Mouse (Mus musculus) embryonic facial prominence, embryonic 15.5 days (tissue): ENCODE data around the gene Lyst. TPM values are rescaled to one million over a fixed set of nuclear protein-coding genes. Genes with fewer than 3 reads are reported as not detected.
A peak's percentile ranks its signal among the peaks of the same experiment; 100 is the strongest.

ENCODE experiments used
- ATAC-seq: fragments of 200-750 bp; cut with Nextera tagmentation; 2 replicates; pipeline ENCODE4 v1.8.0; 2017; ENCODE audit warnings: low read depth, moderate TSS enrichment; ENCODE audit not compliant: insufficient number of reproducible peaks, low FRiP score, low TSS enrichment
- H3K27ac ChIP-seq: fragments of 300-500 bp; sonication (generic); replicated peaks from 2 replicates; pipeline ENCODE4 v1.5.1; 2015; ENCODE audit warnings: mild to moderate bottlenecking, inconsistent platforms
- H3K27me3 ChIP-seq: fragments of 300-500 bp; sonication (generic); 2 replicates; pipeline ENCODE4 v1.6.1; 2015; ENCODE audit warnings: inconsistent platforms
- H3K36me3 ChIP-seq: fragments of 300-500 bp; sonication (generic); 2 replicates; pipeline ENCODE4 v1.6.1; 2015; ENCODE audit warnings: mild to moderate bottlenecking, inconsistent platforms
- H3K4me1 ChIP-seq: fragments of 300-500 bp; sonication (generic); 2 replicates; pipeline ENCODE4 v1.6.1; 2015; ENCODE audit warnings: inconsistent platforms
- H3K4me2 ChIP-seq: fragments of 300-500 bp; sonication (generic); replicated peaks from 2 replicates; pipeline ENCODE4 v1.6.1; 2015; ENCODE audit warnings: mild to moderate bottlenecking, inconsistent platforms
- H3K4me3 ChIP-seq: fragments of 300-500 bp; sonication (generic); replicated peaks from 2 replicates; pipeline ENCODE4 v1.5.1; 2015; ENCODE audit warnings: mild to moderate bottlenecking, inconsistent platforms
- H3K9ac ChIP-seq: fragments of 300-500 bp; sonication (generic); 2 replicates; pipeline ENCODE4 v1.6.1; 2015; ENCODE audit warnings: inconsistent platforms
- H3K9me3 ChIP-seq: fragments of 300-500 bp; sonication (generic); replicated peaks from 2 replicates; pipeline ENCODE4 v1.6.1; 2016; ENCODE audit warnings: inconsistent platforms
- WGBS: fragments of 180-500 bp; shearing (Covaris S2); methylation state at CpG from one replicate; pipeline ENCODE4 v1.1.7; 2015; 5-methylcytosine and 5-hydroxymethylcytosine counted together
- polyA plus RNA-seq: library from polyadenylated mRNA; unstranded; fragments of >200 nt; fragmentation: Nextera tagmentation; extraction: Ambion mirVana; gene quantifications from 2 replicates; pipeline ENCODE4 v1.2.1, GENCODE M21; 2015

The Lyst gene
- polyA plus RNA-seq, 1 experiment from 2014 or later, result 3.6 TPM

GRCm38 (mm10) chr13:13808337-13809132, 218.3 kb downstream of the Lyst start:
- H3K36me3 ChIP-seq, result no peaks in the 10 kb centered on the region
- 0 out of 2 replicates have a peak, but pooled peaks have one; percentile 29 for ATAC-seq
- no peak overlapping the region for H3K4me3 ChIP-seq
- WGBS, result 31% methylated on average over 11 of the region's 11 CpGs
- no peak overlapping the region for H3K4me2 ChIP-seq
- H3K9me3 ChIP-seq, result no peaks in the 10 kb centered on the region
- H3K27ac ChIP-seq, result no peak overlapping the region
- H3K4me1 ChIP-seq, result peaks cover 6% of the 10 kb centered on the region; the same call in 1 of the 2 replicates
- no peak overlapping the region for H3K9ac ChIP-seq
- H3K27me3 ChIP-seq, result no peaks in the 10 kb centered on the region

- no peak for ATAC-seq
- H3K36me3 ChIP-seq, result no peaks in the 10 kb centered on the region
- 81% methylated on average over 7 of the region's 7 CpGs for WGBS
- no peaks in the 10 kb centered on the region for H3K9me3 ChIP-seq
- H3K27me3 ChIP-seq, result no peaks in the 10 kb centered on the region
- H3K27ac ChIP-seq, result no peak overlapping the region
- H3K4me1 ChIP-seq, result peaks cover 6% of the 10 kb centered on the region; the same call in 1 of the 2 replicates
- H3K4me2 ChIP-seq, result no peak overlapping the region
- no peak overlapping the region for H3K9ac ChIP-seq
- H3K4me3 ChIP-seq, result no peak overlapping the region
Observed at GRCm38 (mm10) chr13:13810885-13811284, 220.7 kb downstream of the Lyst start.

- WGBS, result 86% methylated on average over 3 of the region's 3 CpGs
- Histone ChIP-seq H3K4me3 (no peak overlapping the region), H3K27ac (no peak overlapping the region), H3K36me3 (no peaks in the 10 kb centered on the region), H3K4me1 (no peaks in the 10 kb centered on the region), H3K9ac (no peak overlapping the region), H3K27me3 (no peaks in the 10 kb centered on the region), H3K4me2 (no peak overlapping the region), H3K9me3 (no peaks in the 10 kb centered on the region)
- no peak for ATAC-seq
Observed at GRCm38 (mm10) chr13:13818696-13819095, 228.5 kb downstream of the Lyst start.

- ATAC-seq, result no peak
- Histone ChIP-seq H3K4me1 (no peaks in the 10 kb centered on the region), H3K27ac (no peak overlapping the region), H3K9ac (no peak overlapping the region), H3K4me2 (no peak overlapping the region), H3K9me3 (no peaks in the 10 kb centered on the region), H3K4me3 (no peak overlapping the region), H3K36me3 (no peaks in the 10 kb centered on the region), H3K27me3 (no peaks in the 10 kb centered on the region)
- 53% methylated on average over 7 of the region's 7 CpGs for WGBS
Observed at GRCm38 (mm10) chr13:13820234-13821123, 230.3 kb downstream of the Lyst start.

- Histone ChIP-seq H3K4me2 (no peak overlapping the region), H3K9ac (no peak overlapping the region), H3K27ac (no peak overlapping the region), H3K4me3 (no peak overlapping the region), H3K9me3 (no peaks in the 10 kb centered on the region), H3K36me3 (no peaks in the 10 kb centered on the region), H3K27me3 (no peaks in the 10 kb centered on the region), H3K4me1 (no peaks in the 10 kb centered on the region)
- no peak for ATAC-seq
- 89% methylated on average over 7 of the region's 7 CpGs for WGBS
Observed at GRCm38 (mm10) chr13:13824946-13825345, 234.7 kb downstream of the Lyst start.

- no peaks in the 10 kb centered on the region for H3K27me3 ChIP-seq
- WGBS, result 62% methylated on average over 6 of the region's 6 CpGs
- no peaks in the 10 kb centered on the region for H3K36me3 ChIP-seq
- no peak overlapping the region for H3K4me3 ChIP-seq
- H3K4me1 ChIP-seq, result no peaks in the 10 kb centered on the region
- no peak overlapping the region for H3K27ac ChIP-seq
- no peak overlapping the region for H3K9ac ChIP-seq
- no peak overlapping the region for H3K4me2 ChIP-seq
- ATAC-seq, result 0 out of 2 replicates have a peak, but pooled peaks have one; percentile 39
- H3K9me3 ChIP-seq, result no peaks in the 10 kb centered on the region
Observed at GRCm38 (mm10) chr13:13826533-13826932, 236.3 kb downstream of the Lyst start.

- Histone ChIP-seq H3K36me3 (no peaks in the 10 kb centered on the region), H3K4me3 (no peak overlapping the region), H3K27me3 (no peaks in the 10 kb centered on the region), H3K9ac (no peak overlapping the region), H3K27ac (no peak overlapping the region), H3K4me1 (no peaks in the 10 kb centered on the region), H3K9me3 (no peaks in the 10 kb centered on the region), H3K4me2 (no peak overlapping the region)
- 34% methylated on average over 1 of the region's 1 CpGs for WGBS
- no peak for ATAC-seq
Observed at GRCm38 (mm10) chr13:13828125-13828524, 237.9 kb downstream of the Lyst start.

Other genes with a start within 250 kb of the Lyst start
- gene Gpr137b, start 196.4 kb upstream of the Lyst start, polyA plus RNA-seq, result 12.7 and 14.2 TPM in 2 replicates
- 90.2 and 92.0 TPM in 2 replicates for gene Nid1, start 152.8 kb upstream of the Lyst start, polyA plus RNA-seq
- 14.3 and 17.2 TPM in 2 replicates for gene Gng4, start 193.7 kb downstream of the Lyst start, polyA plus RNA-seq